Mouse (Mus musculus) left cerebral cortex, postnatal 25 days (tissue): Measurements from ENCODE around the gene Itga7. TPM values are rescaled to one million over a fixed set of nuclear protein-coding genes. Genes with fewer than 3 reads are reported as not detected.

Experiments used
- DNase-seq, 2 experiments: peaks; one replicate each; pipeline ENCODE4 v3.0.0; 2022; ENCODE audit warnings: low spot score in 2 of 2, mixed read lengths in 1 of 2
- intact Hi-C: fragments of 180-260 bp; cut with DNase I; formaldehyde crosslinking; loops from one replicate; pipeline ENCODE4 v1.15.1; 2025
- total RNA-seq, 2 experiments: library from RNA; stranded (reverse); gene quantifications; 2 replicates each; pipeline ENCODE4 v1.2.3; 2021

Itga7 gene
- 10 to 100 TPM; 12.4 to 15.5 TPM for total RNA-seq

- intact Hi-C loops: no loop called here
These were observed at the start of gene Itga7 for GRCm38 (mm10) chr10:128933574-128933973. TSS of gene Itga7 (plus strand) at chr10:128933818.

GRCm38 (mm10) chr10:128888941-128889827, 44.4 kb upstream of the Itga7 start:
- intact Hi-C loops: no loop called here
- no peak for DNase-seq

More at GRCm38 (mm10) chr10:128933574-128933973, at the start of gene Itga7:
- DNase-seq: no peak

GRCm38 (mm10) chr10:128889846-128890245, 43.8 kb upstream of the Itga7 start:
- intact Hi-C loops: no loop called here
- no peak for DNase-seq

GRCm38 (mm10) chr10:128890383-128891295, 43.0 kb upstream of the Itga7 start:
- no peak for DNase-seq
- intact Hi-C loops: no loop called here

GRCm38 (mm10) chr10:128891296-128892094, 42.1 kb upstream of the Itga7 start, which contains the start of gene Gdf11:
TSS of gene Gdf11 (minus strand) at chr10:128891718.
- intact Hi-C loops: no loop called here

GRCm38 (mm10) chr10:128892246-128892645, 41.4 kb upstream of the Itga7 start:
- intact Hi-C loops: no loop called here
- DNase-seq: no peak

More at GRCm38 (mm10) chr10:128891296-128892094, 42.1 kb upstream of the Itga7 start, which contains the start of gene Gdf11:
- DNase-seq: peak in 1 of 2 experiments; percentile 49

GRCm38 (mm10) chr10:128895437-128895836, 38.2 kb upstream of the Itga7 start:
- DNase-seq: peak; percentile 83 to 90
- intact Hi-C loops: loop anchor here (1.0 to 5.0 kb wide), 2 partner anchors 50 to 163 kb away; no protein-coding TSS in a partner anchor

- intact Hi-C loops: loop anchor here (1.0 to 5.0 kb wide), 2 partner anchors 51 to 164 kb away; no protein-coding TSS in a partner anchor
- DNase-seq: peak in 1 of 2 experiments; percentile 44
These were observed 37.5 kb upstream of the Itga7 start for GRCm38 (mm10) chr10:128895952-128896693.

GRCm38 (mm10) chr10:128896807-128897206, 36.8 kb upstream of the Itga7 start:
- no peak for DNase-seq

GRCm38 (mm10) chr10:128897501-128897900, 36.1 kb upstream of the Itga7 start:
- intact Hi-C loops: loop anchor here (5.0 kb wide), 1 partner anchor 165 kb away; no protein-coding TSS in a partner anchor
- DNase-seq: peak in 1 of 2 experiments; percentile 67

More at GRCm38 (mm10) chr10:128896807-128897206, 36.8 kb upstream of the Itga7 start:
- intact Hi-C loops: loop anchor here (5.0 kb wide), 1 partner anchor 165 kb away; no protein-coding TSS in a partner anchor

- no peak for DNase-seq
- intact Hi-C loops: loop anchor here (5.0 kb wide), 1 partner anchor 168 kb away; no protein-coding TSS in a partner anchor
These were observed 33.7 kb upstream of the Itga7 start for GRCm38 (mm10) chr10:128899759-128900490.

- intact Hi-C loops: no loop called here
- no peak for DNase-seq
These were observed 32.9 kb upstream of the Itga7 start, which contains the start of gene Cd63 for GRCm38 (mm10) chr10:128900698-128901097. TSS of gene Cd63 (plus strand) at chr10:128900989.

GRCm38 (mm10) chr10:128901409-128901808, 32.2 kb upstream of the Itga7 start:
- DNase-seq: no peak
- intact Hi-C loops: no loop called here

- no peak for DNase-seq
- intact Hi-C loops: no loop called here
These were observed 31.1 kb upstream of the Itga7 start for GRCm38 (mm10) chr10:128902409-128902988.

- no peak for DNase-seq
- intact Hi-C loops: no loop called here
These were observed 28.8 kb upstream of the Itga7 start for GRCm38 (mm10) chr10:128904812-128905211.

GRCm38 (mm10) chr10:128908778-128909448, 24.7 kb upstream of the Itga7 start:
- no peak for DNase-seq
- intact Hi-C loops: no loop called here
